Mouse (Mus musculus) lung, postnatal 25 days (tissue): ENCODE measurements at regions not wholly inside any gene's neighbourhood (a gene's known extent, or its start where the extent isn't known, plus 50 kb on each side); places are given as distances from the start of the nearest gene placed in this dataset.

Experiments used
- DNase-seq: peaks from one replicate; pipeline ENCODE4 v3.0.0; 2022; ENCODE audit warnings: low spot score

GRCm38 (mm10) chr10:24357636-24358035, 134.3 kb downstream of the Moxd1 start:
- DNase-seq: no peak

DNA sequence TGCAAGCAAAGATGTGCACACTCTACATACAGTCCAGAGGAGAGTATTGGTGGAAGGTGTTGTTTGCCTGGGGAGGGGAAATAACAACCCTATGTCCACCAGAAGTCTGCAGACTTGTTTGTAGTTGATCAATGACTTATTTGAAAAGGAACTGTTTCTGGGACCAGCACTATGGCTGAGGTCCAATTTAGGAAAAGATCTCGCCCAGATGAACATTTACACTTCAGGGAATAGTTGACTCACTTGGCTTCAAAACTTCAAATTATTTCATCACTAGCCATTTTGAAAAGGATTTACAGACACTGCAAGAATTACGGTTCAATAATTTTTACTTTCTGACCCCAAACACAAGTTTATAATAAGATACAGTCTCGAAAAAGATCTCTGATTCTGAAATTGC, 138.1 kb downstream of the Moxd1 start:
- DNase-seq: no peak

GRCm38 (mm10) chr10:24365369-24365768, 142.1 kb downstream of the Moxd1 start:
- DNase-seq: no peak

DNA sequence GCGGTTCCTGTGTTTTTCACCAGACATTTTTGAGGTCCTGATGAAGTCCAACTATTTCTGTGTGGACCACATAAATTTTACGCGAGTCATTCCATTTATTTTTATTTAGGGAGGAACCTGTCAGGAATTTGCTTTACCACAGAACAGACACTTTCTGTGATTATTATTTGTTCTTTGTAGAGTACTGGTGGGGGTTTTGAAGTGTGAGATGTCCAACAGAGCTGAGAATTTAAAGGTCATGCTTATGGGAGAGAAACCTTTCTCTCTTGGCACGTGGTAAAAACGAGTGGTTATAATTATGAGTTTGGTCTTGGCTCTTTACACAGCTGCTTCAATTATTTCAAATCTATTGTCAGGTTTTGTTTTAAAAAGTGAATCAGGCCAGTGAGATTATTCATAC, 143.7 kb downstream of the Moxd1 start:
- DNase-seq: no peak

DNA sequence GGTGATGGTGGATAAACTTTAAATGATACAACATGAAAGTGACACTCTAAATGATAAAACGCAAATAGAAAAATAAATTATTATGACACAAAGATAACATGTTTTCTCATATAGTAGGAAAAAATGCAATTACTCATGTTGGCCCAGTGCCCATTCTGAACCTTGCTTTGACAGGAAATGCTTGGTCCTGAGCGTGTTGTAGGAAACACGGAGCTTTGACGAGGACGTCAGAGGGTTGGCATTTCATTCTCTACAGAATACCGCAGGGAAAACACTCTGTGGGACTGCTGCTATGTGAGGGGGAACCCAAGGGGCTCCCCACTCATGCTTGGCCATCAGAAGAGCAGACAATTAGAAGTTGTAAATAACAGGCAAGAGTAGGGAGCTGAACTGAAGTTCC, 150.6 kb downstream of the Moxd1 start:
- DNase-seq: no peak

DNA sequence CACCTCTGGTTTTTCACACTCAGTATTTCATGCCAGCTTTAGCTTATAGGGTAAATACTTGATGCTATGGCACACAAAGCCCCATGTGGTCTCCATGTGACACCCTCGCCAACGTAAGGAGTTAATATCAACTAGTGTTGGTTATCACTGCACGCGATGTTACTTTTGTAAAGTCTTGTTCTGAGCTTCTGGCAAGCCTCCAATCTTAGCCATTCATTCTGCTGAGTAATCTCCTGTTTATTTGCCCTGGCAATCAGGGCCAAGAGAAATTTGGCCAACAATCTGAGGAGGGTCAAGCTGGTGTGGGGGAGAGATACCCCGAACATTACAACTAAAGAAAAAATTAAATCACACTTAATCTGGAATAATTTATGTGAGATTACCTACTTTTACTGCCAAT, 156.0 kb downstream of the Moxd1 start:
- DNase-seq: peak; percentile 14

DNA sequence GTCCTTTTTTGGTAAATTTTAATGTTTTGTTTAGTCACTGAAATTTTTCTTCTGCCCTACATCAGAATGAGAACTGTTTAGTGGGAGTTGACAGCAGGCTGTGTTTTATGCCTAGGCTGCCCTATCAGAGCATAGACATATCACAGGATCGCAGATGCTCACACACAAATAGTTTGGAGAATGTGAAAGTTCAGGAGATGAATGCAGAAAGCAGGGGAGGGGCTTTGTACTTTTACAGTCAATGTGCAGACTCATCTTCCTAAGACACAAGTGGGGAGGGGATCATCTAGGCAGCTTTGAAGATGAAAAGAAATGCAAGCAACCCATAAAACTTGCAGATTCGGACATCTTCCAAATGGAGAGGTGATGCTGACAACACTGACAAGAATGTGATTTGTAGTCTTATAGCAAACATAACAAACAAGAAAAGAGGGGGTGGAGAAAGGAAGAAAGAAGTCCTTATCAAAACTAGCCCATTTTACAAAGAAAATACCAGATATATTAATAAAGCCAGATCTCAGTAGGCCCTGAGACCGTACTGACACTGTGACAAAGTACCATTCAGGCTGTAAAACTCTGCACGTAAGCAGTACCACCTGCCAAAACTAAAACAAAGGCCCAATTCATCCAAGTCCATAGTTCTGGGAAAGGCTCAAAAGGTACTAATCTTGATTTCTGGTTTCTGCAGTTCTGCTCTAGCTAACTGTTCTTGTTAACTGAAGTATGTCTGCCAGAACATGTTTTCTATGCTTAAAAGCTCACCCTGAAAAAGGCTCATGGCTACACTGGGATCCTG, 157.4 kb downstream of the Moxd1 start:
- no peak for DNase-seq

DNA sequence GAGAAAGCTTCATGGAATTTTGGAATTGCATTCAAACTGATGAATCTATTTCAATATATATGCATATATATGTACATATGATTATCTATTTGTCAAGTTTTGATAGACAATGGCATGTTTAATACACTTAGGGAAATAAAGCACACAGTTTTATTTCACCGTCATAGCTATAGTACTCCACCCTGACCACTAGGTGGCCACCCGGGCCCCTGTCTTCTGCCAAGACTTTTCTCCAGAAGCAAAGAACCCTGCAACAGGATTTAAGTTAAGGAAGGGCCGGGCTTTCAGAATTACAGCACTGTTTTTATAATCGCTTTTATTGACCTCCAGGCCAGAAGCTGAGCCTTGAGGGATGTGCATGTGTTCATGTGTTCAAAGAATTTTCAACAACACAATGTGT, 158.6 kb downstream of the Moxd1 start:
- DNase-seq: no peak

DNA sequence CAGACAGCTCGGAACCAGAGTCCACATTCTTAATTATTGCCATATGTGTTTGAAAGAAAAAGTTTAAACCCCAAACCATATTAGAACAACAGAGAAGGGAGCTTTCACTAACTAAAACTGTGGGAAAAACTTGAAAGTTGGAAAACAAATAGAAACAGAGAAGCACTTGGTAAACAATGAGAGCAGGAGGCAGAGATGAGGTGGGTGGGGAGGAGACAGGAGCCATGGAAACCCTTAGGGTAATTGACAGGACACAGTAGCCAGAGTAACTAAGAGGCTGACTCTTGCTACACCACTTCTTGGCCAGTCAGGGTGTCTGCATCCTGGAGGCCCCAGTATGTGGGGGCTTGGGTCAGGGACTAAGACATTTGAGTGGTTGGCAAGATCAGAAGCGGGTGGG, 160.7 kb downstream of the Moxd1 start:
- no peak for DNase-seq

DNA sequence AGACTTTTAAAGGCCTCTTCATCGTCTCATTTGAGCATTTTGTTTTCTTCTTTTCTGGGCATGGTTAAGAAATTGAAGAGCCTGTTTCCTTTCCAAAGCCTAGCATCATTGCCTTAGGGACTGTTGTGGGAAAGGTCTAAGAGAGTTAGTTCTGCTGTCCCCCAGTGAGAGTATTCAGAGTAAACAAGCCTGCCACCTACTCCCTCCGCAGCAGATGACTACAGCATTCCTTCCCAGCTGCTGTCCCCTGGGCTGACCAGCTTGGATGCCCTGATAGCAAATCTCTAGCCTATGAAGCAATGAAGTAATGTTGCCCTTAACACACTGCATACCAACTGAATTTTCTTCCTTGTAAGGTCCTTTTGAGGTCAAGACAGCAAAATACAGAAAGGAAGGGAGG, 164.9 kb downstream of the Moxd1 start:
- DNase-seq: no peak

- DNase-seq: no peak
These were observed 167.7 kb downstream of the Moxd1 start for GRCm38 (mm10) chr10:24391039-24391438.

DNA sequence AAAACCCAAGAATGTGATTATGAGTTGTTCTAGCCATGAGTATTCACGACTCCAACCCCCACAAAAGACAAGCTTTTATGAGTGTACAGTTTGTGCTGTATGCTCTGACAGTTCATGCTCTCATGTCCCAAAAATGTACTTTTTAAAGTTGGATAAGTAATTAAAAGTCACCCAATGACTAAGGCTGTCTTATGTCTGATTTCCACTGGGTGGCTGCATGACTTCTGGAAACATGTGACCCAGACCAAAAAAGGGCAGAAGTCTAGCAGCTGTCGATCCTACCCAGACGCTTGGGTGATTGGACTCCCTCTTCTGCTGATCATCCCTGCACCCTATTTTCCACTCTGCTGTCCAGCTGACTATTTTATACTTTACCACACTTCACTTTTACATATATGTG, 168.7 kb downstream of the Moxd1 start:
- peak; percentile 19 for DNase-seq

DNA sequence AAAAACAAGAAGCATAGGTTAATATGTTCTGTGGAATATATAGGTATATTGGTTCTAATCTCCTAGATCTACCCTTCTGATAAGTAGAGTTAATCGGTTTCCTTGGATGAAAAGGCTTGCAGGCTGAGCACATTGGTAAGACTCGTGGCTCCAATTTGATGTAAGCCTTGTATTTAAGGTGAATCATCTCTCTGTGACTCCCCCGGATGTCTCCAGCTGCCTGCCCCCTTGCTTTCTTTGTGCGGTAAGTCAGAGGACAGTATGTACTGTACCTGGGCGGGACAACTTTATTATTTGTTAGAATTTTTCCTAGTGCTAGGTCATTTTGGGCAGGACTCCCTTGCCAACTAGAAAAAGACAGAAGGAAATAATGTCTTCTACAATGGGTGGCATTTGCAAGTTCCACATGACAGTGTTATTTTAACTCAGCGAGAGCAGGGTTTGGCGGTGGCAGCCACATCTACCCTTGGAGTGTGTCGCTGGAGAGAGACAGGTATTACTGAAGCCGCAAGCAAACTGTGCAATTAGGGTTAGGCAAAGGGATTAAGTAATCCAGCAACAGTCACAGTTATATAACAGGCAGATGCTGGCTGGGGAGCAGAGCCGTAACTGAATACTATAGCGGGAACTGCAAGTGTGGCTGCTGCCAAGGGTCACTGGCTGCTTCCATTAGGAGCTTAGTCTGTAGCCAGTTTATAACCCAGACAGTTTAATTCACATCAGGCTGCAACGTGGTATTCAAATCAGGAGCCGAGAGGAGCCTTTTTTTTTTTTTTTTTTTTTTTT, 172.9 kb downstream of the Moxd1 start:
- peak; percentile 26 for DNase-seq

GRCm38 (mm10) chr10:24397125-24397524, 173.8 kb downstream of the Moxd1 start:
- no peak for DNase-seq

DNA sequence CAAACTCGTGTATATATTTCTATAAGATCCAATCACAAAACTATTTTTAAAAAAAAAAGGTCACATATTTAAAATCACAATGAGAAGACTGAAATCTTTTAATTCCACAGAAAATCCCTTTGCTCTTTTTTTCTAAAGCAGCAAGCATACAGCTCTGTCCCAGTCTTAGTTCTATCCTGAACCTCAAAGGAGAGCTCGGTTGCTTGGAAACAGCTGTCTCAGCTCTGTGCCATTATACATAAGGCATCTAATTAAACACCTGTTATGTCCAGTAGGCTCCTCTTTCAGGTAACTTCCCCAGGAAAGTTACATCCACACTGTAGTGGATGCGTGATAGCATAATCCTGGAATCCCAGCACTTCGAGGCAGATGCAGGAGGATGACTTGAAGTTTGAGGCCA, 181.5 kb downstream of the Moxd1 start:
- no peak for DNase-seq

- no peak for DNase-seq
These were observed 183.6 kb downstream of the Moxd1 start for GRCm38 (mm10) chr10:24406953-24407352.

- DNase-seq: no peak
These were observed 184.3 kb downstream of the Moxd1 start for GRCm38 (mm10) chr10:24407411-24408227.

DNA sequence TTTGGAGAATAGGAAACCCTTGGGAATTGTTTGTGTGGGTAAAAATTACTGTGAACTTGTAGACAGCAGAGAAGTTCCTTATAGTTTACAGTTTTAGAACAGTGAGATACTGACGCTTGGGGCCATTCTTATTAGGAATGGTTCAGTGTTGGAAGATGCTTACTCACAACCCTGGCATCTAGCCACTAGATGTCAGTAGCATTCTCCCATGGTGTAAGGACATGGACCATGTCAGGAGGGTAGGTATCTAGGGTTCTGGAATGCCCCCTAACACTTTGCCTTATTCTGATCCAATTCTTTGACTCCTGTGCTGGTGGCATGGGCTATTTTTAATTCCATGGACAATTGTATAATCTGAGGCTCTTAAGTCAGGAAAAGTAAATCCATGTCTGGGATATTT, 185.3 kb upstream of the Ccn2 start:
- peak; percentile 51 for DNase-seq

- no peak for DNase-seq
These were observed 184.4 kb upstream of the Ccn2 start for GRCm38 (mm10) chr10:24410885-24411284.

DNA sequence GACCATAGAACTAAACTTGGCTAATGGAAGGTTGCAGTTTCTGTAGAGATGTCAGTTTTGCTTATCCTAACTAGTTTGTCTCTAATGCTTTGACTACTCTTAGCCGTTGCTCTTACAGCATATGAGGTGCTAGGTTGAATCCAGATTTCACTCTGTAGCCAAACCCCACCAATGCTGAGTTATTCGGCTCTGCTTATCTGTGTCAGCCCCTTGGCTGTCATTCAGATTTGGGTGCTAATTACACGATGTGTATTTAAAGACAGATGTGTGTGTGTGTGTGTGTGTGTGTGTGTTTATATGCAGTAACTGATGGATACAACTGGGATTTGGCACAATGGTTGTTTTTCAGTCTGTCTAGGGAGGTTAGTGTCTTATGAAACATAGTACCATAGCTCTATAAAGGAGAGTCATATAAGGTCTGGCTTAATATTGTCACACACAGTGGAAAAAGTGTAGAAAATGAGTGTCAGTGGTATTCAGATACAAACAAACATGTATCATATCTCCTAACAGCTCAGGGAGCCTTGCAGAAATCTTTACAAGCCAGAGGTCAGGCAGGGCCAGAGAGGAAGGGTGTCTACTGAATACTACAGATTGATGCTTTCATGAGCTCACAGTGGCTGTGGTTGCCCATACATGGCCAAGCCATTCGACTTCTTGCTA, 172.6 kb upstream of the Ccn2 start:
- DNase-seq: no peak

DNA sequence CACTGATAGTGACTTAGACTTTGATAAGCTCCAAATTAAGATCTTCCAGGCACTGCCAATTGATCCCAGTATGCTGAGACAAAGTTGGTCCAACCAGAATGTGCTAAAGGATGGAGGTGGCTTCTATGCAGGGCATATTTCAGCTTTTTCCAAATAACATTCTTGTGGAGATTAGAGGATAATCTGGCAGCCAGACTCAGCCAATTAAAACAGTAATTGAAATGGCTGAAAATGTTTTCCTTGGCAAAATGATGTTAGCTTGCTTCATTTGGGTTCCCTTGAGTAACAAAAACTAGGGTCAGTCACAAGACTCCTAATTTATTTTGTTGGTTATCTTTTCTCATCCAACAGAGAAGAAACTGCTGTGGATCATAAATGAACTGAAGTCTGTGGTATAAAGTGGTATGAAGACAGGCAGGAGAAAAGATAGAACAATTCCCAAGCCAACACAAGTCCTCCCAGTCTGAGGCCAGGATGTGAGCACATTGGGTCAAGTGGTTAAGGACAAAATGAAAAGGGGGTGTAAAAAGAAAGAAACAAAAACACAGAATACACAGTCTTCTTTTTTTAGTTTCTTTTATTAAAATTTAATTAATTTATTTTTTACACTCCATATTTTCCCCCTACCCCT, 161.4 kb upstream of the Ccn2 start:
- no peak for DNase-seq

DNA sequence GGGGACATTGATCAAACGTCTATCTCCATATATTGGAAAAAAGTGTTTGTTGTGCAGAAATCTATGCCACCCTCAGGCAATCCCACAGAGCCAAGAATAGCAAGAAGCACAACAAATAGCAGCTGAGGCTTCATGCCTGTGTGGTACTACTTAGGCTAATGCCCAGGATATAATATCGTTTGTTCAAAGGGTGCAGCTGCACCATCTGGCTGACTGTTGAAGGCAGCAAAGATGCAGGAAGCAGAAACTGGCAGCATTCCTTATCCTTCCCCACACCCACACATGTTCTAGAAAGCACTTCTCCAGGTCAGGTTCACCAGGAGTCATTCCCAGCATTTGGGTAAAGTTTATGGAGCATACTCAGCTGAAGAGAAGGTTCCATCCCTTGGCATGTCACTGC, 158.1 kb upstream of the Ccn2 start:
- DNase-seq: no peak
